Mouse (Mus musculus): ENCODE data around the gene Epb41l3.

GRCm38 (mm10) chr17:69048826-69049225, 26.7 kb upstream of the Epb41l3 start:
- TF ChIP-seq POLR2A (IDR thresholded peaks at IDR 0.05; ENCODE audit: low read depth, low read length) (no peak), CTCF (IDR thresholded peaks at IDR 0.05; ENCODE audit: extremely low read depth, insufficient read depth, insufficient read length, insufficient replicate concordance) (no peak)
